Mouse (Mus musculus) liver, postnatal 0 days (tissue): ENCODE measurements around the gene Wfdc21.

ENCODE experiments used
- CTCF ChIP-seq: sonication (generic); IDR thresholded peaks from 2 replicates; pipeline ENCODE4 v1.5.1; 2016; ENCODE audit warnings: antibody characterized with exemption, low read depth
- EP300 ChIP-seq: IDR thresholded peaks from 2 replicates; pipeline ENCODE4 v1.6.1; 2016; ENCODE audit warnings: antibody characterized with exemption, low read depth, mild to moderate bottlenecking

DNA sequence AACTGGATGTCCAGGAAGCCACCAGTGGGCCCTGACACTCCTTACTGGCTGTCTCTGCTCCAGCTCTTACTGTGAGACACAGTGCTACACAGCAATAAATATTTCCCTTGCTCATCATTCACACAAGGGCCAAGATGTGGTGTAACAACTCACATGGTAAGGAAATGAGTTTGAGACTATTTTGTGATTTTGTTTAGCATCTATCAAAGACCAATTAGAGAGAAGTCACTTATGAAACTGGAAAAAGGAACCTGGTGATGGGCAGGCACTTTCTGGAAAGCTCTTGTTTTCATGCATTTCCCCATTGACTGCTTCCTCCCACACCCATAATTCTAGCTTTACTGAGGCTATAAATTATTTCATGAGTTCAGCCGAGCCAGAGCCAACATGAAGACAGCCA, 43.0 kb upstream of the Wfdc21 start, which contains the start of gene Wfdc17:
- TF ChIP-seq EP300 (no peak), CTCF (no peak)
